Mouse (Mus musculus) thymus, adult 2 months (tissue): ENCODE data around the gene Pitpnm2. TPM values are rescaled to one million over a fixed set of nuclear protein-coding genes. Genes with fewer than 3 reads are reported as not detected.

Source experiments
- DNase-seq: peaks from one replicate; pipeline ENCODE4 v3.0.0; 2021
- H3K27ac ChIP-seq: fragments of 200-500 bp; 2 replicates; pipeline ENCODE4 v1.5.1; 2012; ENCODE audit warnings: low read length, control low read depth; ENCODE audit not compliant: control insufficient read depth, insufficient read depth
- H3K27me3 ChIP-seq: fragments of 200-500 bp; 2 replicates; pipeline ENCODE4 v1.6.1; 2012; ENCODE audit warnings: mild to moderate bottlenecking, low read length, moderate library complexity, mixed read lengths; ENCODE audit not compliant: control insufficient read depth, insufficient read depth
- H3K36me3 ChIP-seq: fragments of 200-500 bp; 2 replicates; pipeline ENCODE4 v1.6.1; 2012; ENCODE audit warnings: mild to moderate bottlenecking, low read length, moderate library complexity; ENCODE audit not compliant: control insufficient read depth, insufficient read depth
- H3K4me1 ChIP-seq: fragments of 200-500 bp; replicated peaks from 2 replicates; pipeline ENCODE4 v1.6.1; 2012; ENCODE audit warnings: low read length; ENCODE audit not compliant: control insufficient read depth, insufficient read depth
- H3K4me3 ChIP-seq: fragments of 200-500 bp; 2 replicates; pipeline ENCODE4 v1.5.1; 2012; ENCODE audit warnings: mild to moderate bottlenecking, low read length, control low read depth, moderate library complexity; ENCODE audit not compliant: control insufficient read depth, insufficient read depth
- CTCF ChIP-seq: fragments of 200-500 bp; IDR thresholded peaks from 2 replicates; pipeline ENCODE4 v1.5.1; 2012; ENCODE audit warnings: mild to moderate bottlenecking, control low read depth, low read length, moderate library complexity, borderline replicate concordance; ENCODE audit not compliant: control insufficient read depth, poor library complexity, insufficient read depth; ENCODE audit errors: extremely low read depth
- POLR2A ChIP-seq: fragments of 200-500 bp; IDR thresholded peaks from 2 replicates; pipeline ENCODE4 v1.6.1; 2012; ENCODE audit warnings: mild to moderate bottlenecking, low read length, control low read depth, moderate library complexity; ENCODE audit not compliant: control insufficient read depth, poor library complexity, insufficient read depth; ENCODE audit errors: extremely low read depth
- WGBS: fragments of 180-500 bp; shearing (Covaris S2); methylation state at CpG from one replicate; pipeline ENCODE4 v1.1.7; 2018; 5-methylcytosine and 5-hydroxymethylcytosine counted together
- polyA plus RNA-seq: library from polyadenylated mRNA; depleted of rRNA; stranded (reverse); fragments of >200 nt; gene quantifications from 2 replicates; pipeline ENCODE4 v1.2.3, GENCODE M21; 2012

Gene Pitpnm2
- polyA plus RNA-seq, 1 experiment: 279 TPM

DNA sequence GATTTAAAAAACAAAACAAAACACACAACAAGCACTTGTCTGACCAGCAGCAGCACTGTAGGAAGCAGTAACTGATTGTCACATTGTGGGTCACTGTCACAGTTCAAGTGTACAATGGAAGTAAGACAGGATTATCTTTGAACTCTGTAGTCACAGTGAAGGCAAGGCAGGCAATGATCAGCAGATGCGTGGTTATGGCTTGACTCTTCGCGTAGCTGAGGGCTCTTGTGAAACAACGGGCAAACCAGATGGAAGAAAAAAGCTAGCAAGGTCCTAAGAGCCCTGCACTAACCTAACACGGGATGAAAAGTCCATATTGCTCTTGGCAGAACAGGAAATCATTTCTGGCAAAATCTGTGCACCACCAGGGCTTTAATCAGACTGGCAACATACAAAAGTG is 1.5 kb upstream of the Pitpnm2 start:
- H3K4me1 ChIP-seq: peaks cover 23% of the 10 kb centered on the region
- no peaks in the 10 kb centered on the region for H3K36me3 ChIP-seq
- no peaks in the 10 kb centered on the region for H3K27me3 ChIP-seq
- no peak for DNase-seq
- no peak overlapping the region for H3K27ac ChIP-seq
- no peak overlapping the region for H3K4me3 ChIP-seq
- WGBS: 85% methylated on average over 5 of the region's 5 CpGs
- TF ChIP-seq CTCF: no peak
- no peak for TF ChIP-seq POLR2A

DNA sequence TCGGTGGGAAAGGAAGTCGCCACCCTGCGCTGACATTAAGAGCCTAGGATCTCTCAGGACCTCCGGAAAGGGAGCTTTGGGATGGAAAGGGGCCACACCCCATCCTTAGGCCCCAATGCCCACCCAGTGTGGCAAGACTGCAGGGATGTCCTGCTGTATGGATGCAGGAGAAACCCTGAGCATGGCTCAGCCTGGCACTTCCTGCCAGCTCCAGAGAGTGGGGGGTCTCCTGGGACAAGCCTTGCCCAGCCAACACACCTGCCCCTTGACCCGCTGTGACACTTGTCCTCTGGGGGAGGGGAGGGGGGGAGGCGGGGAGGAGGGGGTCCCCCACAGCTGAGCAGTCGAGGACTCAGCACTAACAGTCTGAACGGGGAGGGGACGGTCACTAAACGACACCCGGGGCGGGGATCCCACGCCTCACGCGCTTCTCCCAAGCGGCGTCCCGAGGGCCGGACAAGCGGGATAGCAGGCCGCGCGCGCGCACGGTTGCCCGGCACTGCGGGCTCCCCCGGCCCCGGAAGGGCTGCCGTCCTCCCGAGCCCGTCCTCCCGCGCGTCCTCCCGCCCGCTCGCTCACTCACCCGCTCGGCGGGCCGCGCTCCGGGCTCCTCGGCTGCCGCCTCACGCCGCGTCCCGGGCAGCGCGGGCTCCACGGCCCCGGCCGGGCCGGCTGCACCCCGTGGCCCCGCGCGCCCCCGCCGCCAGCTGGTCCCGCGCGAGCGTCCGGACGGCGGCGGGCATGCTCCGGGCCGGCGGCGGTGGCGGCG is 531 bp downstream of the Pitpnm2 start:
- no peak for TF ChIP-seq CTCF
- no peak for TF ChIP-seq POLR2A
- WGBS: 6% methylated on average over 76 of the region's 77 CpGs
- peak overlapping the region; percentile 91 for H3K4me3 ChIP-seq
- DNase-seq: peak; percentile 62
- H3K27ac ChIP-seq: peak overlapping the region; percentile 39
- peaks cover 23% of the 10 kb centered on the region for H3K4me1 ChIP-seq
- H3K36me3 ChIP-seq: 0 out of 2 replicates have a peak, but pooled peaks cover 6% of the 10 kb centered on the region
- H3K27me3 ChIP-seq: no peaks in the 10 kb centered on the region

- peak overlapping the region; percentile 28 for H3K4me3 ChIP-seq
- H3K36me3 ChIP-seq: peaks cover 8% of the 10 kb centered on the region; the same call in 1 of the 2 replicates
- 56% methylated on average over 9 of the region's 9 CpGs for WGBS
- no peaks in the 10 kb centered on the region for H3K27me3 ChIP-seq
- H3K27ac ChIP-seq: peak overlapping the region; percentile 30; the same call in 1 of the 2 replicates
- TF ChIP-seq CTCF: no peak
- H3K4me1 ChIP-seq: peaks cover 25% of the 10 kb centered on the region
- DNase-seq: no peak
These were observed 1.5 kb downstream of the Pitpnm2 start for GRCm38 (mm10) chr5:124247986-124248626.

DNA sequence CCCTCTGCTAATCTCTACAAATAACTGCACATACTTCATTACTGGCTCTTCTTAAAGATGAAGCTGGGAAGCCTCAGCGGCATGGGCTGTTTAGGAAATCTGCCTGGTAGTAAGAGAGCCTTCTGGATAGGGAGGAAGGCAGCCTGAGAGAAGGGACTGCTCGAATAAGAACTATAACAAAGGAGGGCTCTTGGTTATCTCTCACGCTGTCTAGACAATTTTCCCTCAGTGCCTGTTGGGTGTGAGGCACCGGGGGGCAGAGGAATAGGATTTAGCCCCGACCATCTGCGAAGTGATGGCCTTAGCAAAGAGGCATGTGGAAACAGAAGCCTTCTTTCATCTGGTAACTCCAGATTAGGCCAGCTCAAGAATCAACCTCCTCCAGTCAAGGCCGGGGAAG is 2.3 kb downstream of the Pitpnm2 start:
- no peak for DNase-seq
- Histone ChIP-seq H3K27me3 (no peaks in the 10 kb centered on the region), H3K4me1 (peaks cover 32% of the 10 kb centered on the region), H3K4me3 (no peak overlapping the region), H3K36me3 (peaks cover 12% of the 10 kb centered on the region; the same call in 1 of the 2 replicates), H3K27ac (no peak overlapping the region)
- WGBS: 95% methylated on average over 7 of the region's 7 CpGs
- no peak for TF ChIP-seq CTCF
- no peak for TF ChIP-seq POLR2A

DNA sequence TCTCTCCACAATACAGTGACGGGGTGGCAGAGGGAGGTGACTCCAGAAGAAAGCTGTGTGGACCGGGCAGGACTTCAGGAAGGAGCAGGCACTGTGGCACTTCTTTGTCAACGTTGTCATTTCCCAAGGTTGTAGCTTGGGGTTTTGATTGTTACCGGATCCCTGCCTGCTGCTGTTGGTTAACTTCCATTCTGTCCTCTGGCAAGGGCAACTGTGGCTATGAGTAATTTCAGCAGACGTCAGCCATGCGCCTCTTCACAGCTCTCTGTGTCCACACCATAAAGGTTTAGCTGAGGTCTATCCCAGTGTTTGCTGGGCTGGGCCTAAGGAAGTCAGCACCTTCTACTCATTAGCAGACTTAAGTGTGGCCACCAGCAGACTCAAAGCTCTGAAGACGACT is 4.7 kb downstream of the Pitpnm2 start:
- Histone ChIP-seq H3K4me1 (peaks cover 48% of the 10 kb centered on the region), H3K36me3 (peaks cover 12% of the 10 kb centered on the region; the same call in 1 of the 2 replicates), H3K4me3 (no peak overlapping the region), H3K27me3 (no peaks in the 10 kb centered on the region), H3K27ac (no peak overlapping the region)
- DNase-seq: no peak
- WGBS: 96% methylated on average over 7 of the region's 7 CpGs
- TF ChIP-seq CTCF (no peak), POLR2A (no peak)

DNA sequence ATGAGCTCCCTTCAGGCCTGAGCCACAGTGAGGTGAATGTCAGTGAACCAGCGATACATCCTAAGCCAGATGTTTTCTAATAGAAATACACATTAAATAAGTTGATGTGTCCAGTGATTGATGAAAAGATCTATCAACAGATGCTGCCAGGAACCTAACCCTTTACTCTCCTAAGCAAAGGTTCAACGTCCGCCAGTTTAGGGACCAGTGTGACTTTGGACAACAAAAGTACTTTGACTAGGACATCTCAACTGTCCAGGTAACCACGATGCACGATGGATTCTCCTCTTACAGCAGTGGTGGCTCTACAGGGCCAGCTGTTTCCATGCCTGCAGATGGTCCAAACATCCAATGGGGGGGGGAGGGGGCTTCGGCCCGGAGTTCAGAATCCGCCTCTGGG is 5.1 kb downstream of the Pitpnm2 start:
- Histone ChIP-seq H3K27me3 (no peaks in the 10 kb centered on the region), H3K4me3 (no peak overlapping the region), H3K36me3 (peaks cover 12% of the 10 kb centered on the region; the same call in 1 of the 2 replicates), H3K4me1 (peaks cover 48% of the 10 kb centered on the region), H3K27ac (no peak overlapping the region)
- DNase-seq: no peak
- 98% methylated on average over 8 of the region's 8 CpGs for WGBS
- TF ChIP-seq POLR2A (no peak), CTCF (no peak)

- Histone ChIP-seq H3K4me3 (no peak overlapping the region), H3K27ac (no peak overlapping the region), H3K4me1 (peaks cover 53% of the 10 kb centered on the region), H3K27me3 (no peaks in the 10 kb centered on the region), H3K36me3 (peaks cover 12% of the 10 kb centered on the region; the same call in 1 of the 2 replicates)
- DNase-seq: no peak
- no peak for TF ChIP-seq POLR2A
- TF ChIP-seq CTCF: no peak
- WGBS: 95% methylated on average over 9 of the region's 9 CpGs
These were observed 6.2 kb downstream of the Pitpnm2 start for GRCm38 (mm10) chr5:124243236-124243901.
